In genomic region chr12:40715174-40715573, GRCm38 (mm10) we compare ENCODE assay signal across 18 mouse cellular contexts.
DNase-seq lines count a peak whose midpoint lies in the region; ATAC-seq and TF ChIP-seq lines count a peak whose summit lies in the region.
"Had no signal": no experiment of that assay in that cellular context is flagged by ENCODE, and none has a peak within 500 bp of the region (broad histone marks: within the 10 kb centered on the region; RNA-seq: fewer than 3 reads in every experiment).

No protein-coding gene starts in this region.

- no peaks in the 10 kb centered on the region for H3K27me3 ChIP-seq in cerebellum, adult 2 months (ENCODE audit: control insufficient read depth, insufficient read depth, low read length)
- H3K27me3 ChIP-seq: embryonic facial prominence, embryonic 12.5 days; hindbrain, embryonic 13.5 days had no signal

- intact Hi-C loops in heart, postnatal 25 days (cut with DNase I) = no loop called here

- H3K27ac ChIP-seq in cerebellum, adult 2 months (ENCODE audit: insufficient read depth, low read length) = no peak overlapping the region; the same call in 1 of the 2 replicates
- H3K27ac ChIP-seq: embryonic facial prominence, embryonic 12.5 days; hindbrain, embryonic 13.5 days; hindbrain, postnatal 0 days had no signal

- ATAC-seq in cerebellum, adult (ENCODE audit: insufficient number of reproducible peaks, low FRiP score, low TSS enrichment) = peak; percentile 90
- ATAC-seq: CD4-positive, CD25-positive, alpha-beta regulatory T cell, adult 4 months; hindbrain, postnatal 0 days had no signal

- no peak for TF ChIP-seq POLR2A in cerebellum, adult 2 months (IDR thresholded peaks at IDR 0.05; ENCODE audit: borderline replicate concordance, insufficient read depth, low read length)

- peaks cover 9% of the 10 kb centered on the region; the same call in 1 of the 2 replicates for H3K4me1 ChIP-seq in cerebellum, adult 2 months (ENCODE audit: control insufficient read depth, insufficient read depth, low read length)
- H3K4me1 ChIP-seq: embryonic facial prominence, embryonic 12.5 days; hindbrain, embryonic 13.5 days had no signal

- 11% methylated on average over 2 of the region's 2 CpGs for WGBS in cerebellum, adult 2 months

- DNase-seq in cerebellum, postnatal 4 days (ENCODE audit: low spot score in 2 of 2) = no peak
- DNase-seq in brain, adult 2 months (ENCODE audit: low read depth, low spot score) = peak; percentile 94
- DNase-seq in cerebellum, adult 2 months = peak; percentile 66 to 87
- DNase-seq in cerebellum, postnatal 10 days = peak; percentile 9 to 27
- no peak for DNase-seq in heart, postnatal 25 days (ENCODE audit: low spot score)
- DNase-seq in embryo, embryonic 10 days (ENCODE audit: low spot score) = no peak
- DNase-seq in gastrocnemius, postnatal 10 days = no peak
- DNase-seq: adrenal gland, adult 8-10 months; adrenal gland, postnatal 36 days; B cell, adult 2 months; gastrocnemius, postnatal 14 days; heart, postnatal 10 days; kidney, adult 11 months had no signal

- H3K4me3 ChIP-seq in cerebellum, adult 2 months (replicated peaks; ENCODE audit: insufficient read depth, low read depth, low read length) = no peak overlapping the region
- H3K4me3 ChIP-seq: embryonic facial prominence, embryonic 12.5 days; hindbrain, embryonic 13.5 days had no signal

- no peak for TF ChIP-seq CTCF in cerebellum, adult 2 months (IDR thresholded peaks at IDR 0.05; ENCODE audit: borderline replicate concordance, insufficient read depth, low read depth, low read length)

Comparison
In these comparisons a context has a peak if more than half of its experiments do, and no peak if none do; other contexts are left out.
1. DNase-seq: peak in brain, adult 2 months (single experiment), cerebellum, adult 2 months (2 of 2) and cerebellum, postnatal 10 days (2 of 2); none in cerebellum, postnatal 4 days (0 of 2), heart, postnatal 25 days (single experiment), embryo, embryonic 10 days (single experiment) and gastrocnemius, postnatal 10 days (single experiment).